Mouse (Mus musculus): ENCODE measurements at regions not wholly inside any gene's neighbourhood (a gene's known extent, or its start where the extent isn't known, plus 50 kb on each side); places are given as distances from the start of the nearest gene placed in this dataset.

DNA sequence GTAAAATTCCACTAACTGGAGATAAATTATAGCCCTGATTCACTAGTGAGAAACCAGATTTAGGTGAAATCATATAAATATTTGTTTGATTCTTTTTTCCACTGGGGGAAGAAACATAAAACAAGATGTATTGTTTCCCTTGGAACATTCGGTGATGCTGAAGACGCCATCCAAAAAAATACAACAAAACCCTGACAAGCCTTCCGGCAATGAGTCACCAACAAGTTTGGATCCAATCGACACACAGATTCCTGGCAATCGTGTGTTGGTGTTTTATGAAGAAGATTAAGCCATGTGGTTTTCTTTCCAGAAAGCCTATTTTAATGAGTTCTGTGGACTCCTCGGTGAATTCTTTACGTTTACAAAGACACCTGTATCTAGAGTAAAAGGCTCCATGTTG lies 157.2 kb upstream of the Supt20 start:
- H3K36me3 ChIP-seq (ENCODE audit: insufficient read depth, low read length): no peaks in the 10 kb centered on the region
- DNase-seq (ENCODE audit: low spot score) (no peak), ATAC-seq (replicated peaks; ENCODE audit: low FRiP score, low read depth) (no peak)
- no peak overlapping the region for H3K27ac ChIP-seq
- TF ChIP-seq CTCF (IDR thresholded peaks at IDR 0.05; ENCODE audit: low read depth): no peak
- no peak overlapping the region for H3K4me3 ChIP-seq (replicated peaks; ENCODE audit: low read depth, low read length)
- no peaks in the 10 kb centered on the region for H3K9me3 ChIP-seq (replicated peaks; ENCODE audit: low read length)
- WGBS: 64% methylated on average over 7 of the region's 7 CpGs
- no peaks in the 10 kb centered on the region for H3K4me1 ChIP-seq (replicated peaks; ENCODE audit: insufficient read depth, low read length)
- no peak overlapping the region for H3K9ac ChIP-seq (ENCODE audit: low read depth, low read length)
- H3K4me2 ChIP-seq (ENCODE audit: low read length): no peak overlapping the region
- H3K27me3 ChIP-seq (ENCODE audit: insufficient read depth, low read length): no peaks in the 10 kb centered on the region

DNA sequence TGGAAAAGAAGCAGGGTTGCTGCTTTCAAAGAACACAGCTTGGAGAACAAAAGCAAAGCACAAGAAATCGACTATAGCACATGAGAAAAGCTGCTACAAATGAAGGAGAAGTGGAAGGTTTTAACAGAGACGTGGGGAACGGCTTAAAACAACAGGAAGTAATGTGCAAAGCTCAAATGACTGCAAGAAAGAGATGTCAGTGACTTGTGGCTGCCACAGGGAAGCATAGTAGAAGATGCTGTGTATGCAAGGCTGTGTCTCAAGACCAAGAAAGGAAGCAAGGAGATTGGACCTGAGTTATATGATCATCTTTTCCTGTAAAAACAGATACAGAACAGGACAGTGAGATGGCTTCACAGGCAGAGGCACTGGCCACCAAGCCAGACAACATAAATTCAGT lies 154.6 kb upstream of the Supt20 start:
- no peak overlapping the region for H3K9ac ChIP-seq (ENCODE audit: low read depth, low read length)
- H3K36me3 ChIP-seq (ENCODE audit: insufficient read depth, low read length): no peaks in the 10 kb centered on the region
- ATAC-seq (replicated peaks; ENCODE audit: low FRiP score, low read depth) (no peak), DNase-seq (ENCODE audit: low spot score) (no peak)
- H3K4me3 ChIP-seq (replicated peaks; ENCODE audit: low read depth, low read length): no peak overlapping the region
- TF ChIP-seq CTCF (IDR thresholded peaks at IDR 0.05; ENCODE audit: low read depth): no peak
- no peaks in the 10 kb centered on the region for H3K27me3 ChIP-seq (ENCODE audit: insufficient read depth, low read length)
- no peaks in the 10 kb centered on the region for H3K4me1 ChIP-seq (replicated peaks; ENCODE audit: insufficient read depth, low read length)
- no peaks in the 10 kb centered on the region for H3K9me3 ChIP-seq (replicated peaks; ENCODE audit: low read length)
- no peak overlapping the region for H3K4me2 ChIP-seq (ENCODE audit: low read length)
- H3K27ac ChIP-seq: no peak overlapping the region
- 21% methylated on average over 3 of the region's 3 CpGs for WGBS

DNA sequence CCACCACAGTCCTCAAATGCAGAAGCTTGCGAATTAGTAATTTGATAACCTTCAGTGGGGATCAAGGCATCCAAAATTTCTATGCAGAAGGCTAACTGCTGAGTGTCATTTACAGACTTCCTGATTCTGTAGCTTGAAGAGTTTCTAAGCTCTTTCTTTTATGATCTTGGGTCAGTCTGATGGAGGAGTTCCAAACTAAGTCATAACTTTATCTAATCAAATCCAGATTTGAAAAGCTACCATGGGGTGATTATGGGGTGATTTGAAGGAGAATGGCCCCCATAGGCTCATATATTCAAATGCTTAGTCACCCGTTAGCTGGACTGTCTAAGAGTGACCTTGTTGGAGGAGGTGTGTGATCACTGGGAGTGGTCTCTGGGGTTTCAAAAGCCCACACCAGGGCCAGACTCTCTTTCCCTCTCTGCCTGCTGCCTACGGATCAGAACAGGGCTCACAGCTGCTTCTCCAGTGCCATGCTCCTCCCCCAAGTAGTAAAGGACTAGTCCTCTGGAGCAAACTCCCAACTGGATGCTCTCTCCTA lies 152.0 kb upstream of the Supt20 start:
- H3K4me2 ChIP-seq (ENCODE audit: low read length): no peak overlapping the region
- H3K9me3 ChIP-seq (replicated peaks; ENCODE audit: low read length): no peaks in the 10 kb centered on the region
- ATAC-seq (replicated peaks; ENCODE audit: low FRiP score, low read depth): no peak
- H3K4me3 ChIP-seq (replicated peaks; ENCODE audit: low read depth, low read length): no peak overlapping the region
- H3K27ac ChIP-seq: no peak overlapping the region
- no peak for DNase-seq (ENCODE audit: low spot score)
- H3K4me1 ChIP-seq (replicated peaks; ENCODE audit: insufficient read depth, low read length): no peaks in the 10 kb centered on the region
- H3K36me3 ChIP-seq (ENCODE audit: insufficient read depth, low read length): no peaks in the 10 kb centered on the region
- 49% methylated on average over 3 of the region's 3 CpGs for WGBS
- TF ChIP-seq CTCF (IDR thresholded peaks at IDR 0.05; ENCODE audit: low read depth): no peak
- no peak overlapping the region for H3K9ac ChIP-seq (ENCODE audit: low read depth, low read length)
- H3K27me3 ChIP-seq (ENCODE audit: insufficient read depth, low read length): no peaks in the 10 kb centered on the region

DNA sequence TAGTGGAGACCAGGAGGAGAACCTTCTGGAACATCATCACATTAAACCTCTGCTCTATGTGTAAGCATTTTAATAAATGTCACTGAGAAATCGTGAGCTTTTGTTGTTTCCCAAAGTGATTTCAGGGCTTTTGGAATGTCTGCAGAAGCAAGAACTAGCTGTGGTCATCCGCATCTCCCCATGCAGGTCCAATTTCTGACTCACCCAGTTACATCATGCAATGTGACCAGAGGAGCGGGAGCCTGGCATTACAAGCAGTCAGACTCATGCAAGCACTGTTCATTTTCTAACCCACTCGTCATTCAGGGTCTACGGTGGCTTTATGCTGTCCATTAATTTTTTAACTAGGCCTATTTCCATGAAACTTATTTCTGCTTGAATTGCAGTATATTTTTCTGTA lies 151.2 kb upstream of the Supt20 start:
- H3K27ac ChIP-seq: no peak overlapping the region

GRCm38 (mm10) chr3:54545393-54545792 lies 147.2 kb upstream of the Supt20 start:
- Histone ChIP-seq H3K4me2 (ENCODE audit: low read length) (no peak overlapping the region), H3K4me3 (replicated peaks; ENCODE audit: low read depth, low read length) (no peak overlapping the region), H3K27ac (no peak overlapping the region), H3K4me1 (replicated peaks; ENCODE audit: insufficient read depth, low read length) (no peaks in the 10 kb centered on the region), H3K36me3 (ENCODE audit: insufficient read depth, low read length) (no peaks in the 10 kb centered on the region), H3K9ac (ENCODE audit: low read depth, low read length) (no peak overlapping the region), H3K9me3 (replicated peaks; ENCODE audit: low read length) (no peaks in the 10 kb centered on the region), H3K27me3 (ENCODE audit: insufficient read depth, low read length) (no peaks in the 10 kb centered on the region)
- ATAC-seq (replicated peaks; ENCODE audit: low FRiP score, low read depth) (no peak), DNase-seq (ENCODE audit: low spot score) (no peak)
- no peak for TF ChIP-seq CTCF (IDR thresholded peaks at IDR 0.05; ENCODE audit: low read depth)

More for the DNA sequence above, 151.2 kb upstream of the Supt20 start:
- Histone ChIP-seq H3K27me3 (ENCODE audit: insufficient read depth, low read length) (no peaks in the 10 kb centered on the region), H3K4me3 (replicated peaks; ENCODE audit: low read depth, low read length) (no peak overlapping the region), H3K9ac (ENCODE audit: low read depth, low read length) (no peak overlapping the region), H3K4me1 (replicated peaks; ENCODE audit: insufficient read depth, low read length) (no peaks in the 10 kb centered on the region), H3K9me3 (replicated peaks; ENCODE audit: low read length) (no peaks in the 10 kb centered on the region), H3K36me3 (ENCODE audit: insufficient read depth, low read length) (no peaks in the 10 kb centered on the region), H3K4me2 (ENCODE audit: low read length) (no peak overlapping the region)
- whole genome bisulfite sequencing: 86% methylated on average over 5 of the region's 5 CpGs
- ATAC-seq (replicated peaks; ENCODE audit: low FRiP score, low read depth) (no peak), DNase-seq (ENCODE audit: low spot score) (no peak)
- no peak for TF ChIP-seq CTCF (IDR thresholded peaks at IDR 0.05; ENCODE audit: low read depth)

- no peak for TF ChIP-seq CTCF (IDR thresholded peaks at IDR 0.05; ENCODE audit: low read depth)
- no peak overlapping the region for H3K27ac ChIP-seq
- no peak overlapping the region for H3K9ac ChIP-seq (ENCODE audit: low read depth, low read length)
- DNase-seq (ENCODE audit: low spot score): no peak
- 66% methylated on average over 9 of the region's 9 CpGs for WGBS
- no peak for ATAC-seq (replicated peaks; ENCODE audit: low FRiP score, low read depth)
- no peaks in the 10 kb centered on the region for H3K9me3 ChIP-seq (replicated peaks; ENCODE audit: low read length)
- no peaks in the 10 kb centered on the region for H3K36me3 ChIP-seq (ENCODE audit: insufficient read depth, low read length)
- H3K4me1 ChIP-seq (replicated peaks; ENCODE audit: insufficient read depth, low read length): no peaks in the 10 kb centered on the region
- H3K4me2 ChIP-seq (ENCODE audit: low read length): no peak overlapping the region
- no peak overlapping the region for H3K4me3 ChIP-seq (replicated peaks; ENCODE audit: low read depth, low read length)
- no peaks in the 10 kb centered on the region for H3K27me3 ChIP-seq (ENCODE audit: insufficient read depth, low read length)
These were observed 140.7 kb upstream of the Supt20 start for GRCm38 (mm10) chr3:54551908-54552307.

- 96% methylated on average over 2 of the region's 2 CpGs for WGBS
- DNase-seq (ENCODE audit: low spot score) (no peak), ATAC-seq (replicated peaks; ENCODE audit: low FRiP score, low read depth) (no peak)
- no peaks in the 10 kb centered on the region for H3K9me3 ChIP-seq (replicated peaks; ENCODE audit: low read length)
- TF ChIP-seq CTCF (IDR thresholded peaks at IDR 0.05; ENCODE audit: low read depth): no peak
- no peak overlapping the region for H3K4me3 ChIP-seq (replicated peaks; ENCODE audit: low read depth, low read length)
- no peaks in the 10 kb centered on the region for H3K27me3 ChIP-seq (ENCODE audit: insufficient read depth, low read length)
- H3K4me2 ChIP-seq (ENCODE audit: low read length): no peak overlapping the region
- no peaks in the 10 kb centered on the region for H3K4me1 ChIP-seq (replicated peaks; ENCODE audit: insufficient read depth, low read length)
- no peak overlapping the region for H3K9ac ChIP-seq (ENCODE audit: low read depth, low read length)
- H3K36me3 ChIP-seq (ENCODE audit: insufficient read depth, low read length): no peaks in the 10 kb centered on the region
- H3K27ac ChIP-seq: no peak overlapping the region
These were observed 136.7 kb upstream of the Supt20 start for GRCm38 (mm10) chr3:54555954-54556353.

Data from kidney, postnatal 0 days (tissue).